Mouse (Mus musculus) heart, embryonic 11.5 days (tissue): ENCODE measurements around the gene Pex1. TPM values are rescaled to one million over a fixed set of nuclear protein-coding genes. Genes with fewer than 3 reads are reported as not detected.

Source experiments
- ATAC-seq: fragments of 200-750 bp; cut with Nextera tagmentation; replicated peaks from 2 replicates; pipeline ENCODE4 v1.8.0; 2017; ENCODE audit warnings: moderate library complexity; ENCODE audit not compliant: insufficient number of reproducible peaks, low FRiP score, low TSS enrichment
- H3K27ac ChIP-seq: fragments of 300-500 bp; sonication (generic); 2 replicates; pipeline ENCODE4 v1.5.1; 2014; ENCODE audit warnings: mild to moderate bottlenecking, low read depth, low read length
- H3K27me3 ChIP-seq: fragments of 300-500 bp; sonication (generic); 2 replicates; pipeline ENCODE4 v1.6.1; 2014; ENCODE audit warnings: mild to moderate bottlenecking, low read length, mixed read lengths; ENCODE audit not compliant: control insufficient read depth, insufficient read depth
- H3K36me3 ChIP-seq: fragments of 300-500 bp; sonication (generic); 2 replicates; pipeline ENCODE4 v1.6.1; 2014; ENCODE audit warnings: mild to moderate bottlenecking, low read length, moderate library complexity, mixed read lengths; ENCODE audit not compliant: control insufficient read depth, insufficient read depth
- H3K4me1 ChIP-seq: fragments of 300-500 bp; sonication (generic); 2 replicates; pipeline ENCODE4 v1.6.1; 2014; ENCODE audit warnings: low read length; ENCODE audit not compliant: control insufficient read depth, insufficient read depth
- H3K4me2 ChIP-seq: fragments of 300-500 bp; sonication (generic); 2 replicates; pipeline ENCODE4 v1.6.1; 2014; ENCODE audit warnings: mild to moderate bottlenecking, moderate library complexity
- H3K4me3 ChIP-seq: fragments of 300-500 bp; sonication (generic); 2 replicates; pipeline ENCODE4 v1.5.1; 2014; ENCODE audit warnings: low read depth, low read length
- H3K9ac ChIP-seq: fragments of 300-500 bp; sonication (generic); 2 replicates; pipeline ENCODE4 v1.6.1; 2014; ENCODE audit warnings: mild to moderate bottlenecking, low read depth, low read length, moderate library complexity
- H3K9me3 ChIP-seq: fragments of 300-500 bp; sonication (generic); replicated peaks from 2 replicates; pipeline ENCODE4 v1.6.1; 2016; ENCODE audit warnings: low read length; ENCODE audit not compliant: control insufficient read depth
- WGBS: fragments of 180-500 bp; shearing (Covaris S2); extraction: QIAGEN DNeasy Blood & Tissue Kit; methylation state at CpG from one replicate; pipeline ENCODE4 v1.1.7; 2014; ENCODE audit not compliant: insufficient replicate concordance; 5-methylcytosine and 5-hydroxymethylcytosine counted together
- polyA plus RNA-seq: library from polyadenylated mRNA; unstranded; fragments of >200 nt; fragmentation: Nextera tagmentation; extraction: Ambion mirVana; gene quantifications from 2 replicates; pipeline ENCODE4 v1.2.1, GENCODE M21; 2014

The Pex1 gene
- polyA plus RNA-seq, 1 experiment from 2014 or later: 13.2 TPM

- H3K9me3 ChIP-seq: no peaks in the 10 kb centered on the region
- WGBS: 90% methylated on average over 5 of the region's 5 CpGs
- H3K4me1 ChIP-seq: no peaks in the 10 kb centered on the region
- ATAC-seq: no peak
- no peak overlapping the region for H3K27ac ChIP-seq
- H3K27me3 ChIP-seq: no peaks in the 10 kb centered on the region
- H3K4me3 ChIP-seq: no peak overlapping the region
- peaks cover 7% of the 10 kb centered on the region for H3K36me3 ChIP-seq
- no peak overlapping the region for H3K9ac ChIP-seq
- no peak overlapping the region for H3K4me2 ChIP-seq
Measured at GRCm38 (mm10) chr5:3630055-3630454, 34.2 kb downstream of the Pex1 start.

GRCm38 (mm10) chr5:3631512-3632271, 35.8 kb downstream of the Pex1 start:
- no peak for ATAC-seq
- no peak overlapping the region for H3K4me2 ChIP-seq
- H3K36me3 ChIP-seq: peaks cover 10% of the 10 kb centered on the region
- WGBS: 70% methylated on average over 16 of the region's 16 CpGs
- H3K9ac ChIP-seq: no peak overlapping the region
- no peaks in the 10 kb centered on the region for H3K27me3 ChIP-seq
- no peaks in the 10 kb centered on the region for H3K9me3 ChIP-seq
- no peaks in the 10 kb centered on the region for H3K4me1 ChIP-seq
- no peak overlapping the region for H3K4me3 ChIP-seq
- no peak overlapping the region for H3K27ac ChIP-seq

GRCm38 (mm10) chr5:3632285-3632684, 36.4 kb downstream of the Pex1 start:
- H3K9ac ChIP-seq: no peak overlapping the region
- no peak overlapping the region for H3K27ac ChIP-seq
- H3K9me3 ChIP-seq: no peaks in the 10 kb centered on the region
- 74% methylated on average over 5 of the region's 5 CpGs for WGBS
- H3K4me2 ChIP-seq: no peak overlapping the region
- H3K4me3 ChIP-seq: no peak overlapping the region
- H3K4me1 ChIP-seq: no peaks in the 10 kb centered on the region
- peaks cover 10% of the 10 kb centered on the region for H3K36me3 ChIP-seq
- no peaks in the 10 kb centered on the region for H3K27me3 ChIP-seq
- ATAC-seq: no peak

- Histone ChIP-seq H3K27ac (no peak overlapping the region), H3K9ac (no peak overlapping the region), H3K36me3 (peaks cover 10% of the 10 kb centered on the region), H3K9me3 (no peaks in the 10 kb centered on the region), H3K4me3 (no peak overlapping the region), H3K4me1 (no peaks in the 10 kb centered on the region), H3K27me3 (no peaks in the 10 kb centered on the region), H3K4me2 (no peak overlapping the region)
- 91% methylated on average over 13 of the region's 13 CpGs for WGBS
- ATAC-seq: no peak
Measured at GRCm38 (mm10) chr5:3633315-3633714, 37.4 kb downstream of the Pex1 start.

GRCm38 (mm10) chr5:3633951-3634350, 38.1 kb downstream of the Pex1 start:
- Histone ChIP-seq H3K36me3 (peaks cover 10% of the 10 kb centered on the region), H3K9ac (no peak overlapping the region), H3K27me3 (no peaks in the 10 kb centered on the region), H3K9me3 (no peaks in the 10 kb centered on the region), H3K4me2 (no peak overlapping the region), H3K27ac (no peak overlapping the region), H3K4me1 (no peaks in the 10 kb centered on the region), H3K4me3 (no peak overlapping the region)
- no peak for ATAC-seq
- WGBS: 65% methylated on average over 4 of the region's 4 CpGs

- 77% methylated on average over 8 of the region's 8 CpGs for WGBS
- Histone ChIP-seq H3K4me3 (no peak overlapping the region), H3K9me3 (no peaks in the 10 kb centered on the region), H3K4me1 (no peaks in the 10 kb centered on the region), H3K27me3 (no peaks in the 10 kb centered on the region), H3K27ac (no peak overlapping the region), H3K9ac (no peak overlapping the region), H3K36me3 (peaks cover 10% of the 10 kb centered on the region), H3K4me2 (no peak overlapping the region)
- no peak for ATAC-seq
Measured at GRCm38 (mm10) chr5:3635286-3635685, 39.4 kb downstream of the Pex1 start.

GRCm38 (mm10) chr5:3644621-3645020, 48.8 kb downstream of the Pex1 start:
- no peak overlapping the region for H3K27ac ChIP-seq
- H3K36me3 ChIP-seq: peaks cover 9% of the 10 kb centered on the region
- H3K27me3 ChIP-seq: no peaks in the 10 kb centered on the region
- H3K9ac ChIP-seq: no peak overlapping the region
- WGBS: 87% methylated on average over 6 of the region's 6 CpGs
- no peak for ATAC-seq
- peaks cover 3% of the 10 kb centered on the region; the same call in 1 of the 2 replicates for H3K4me1 ChIP-seq
- H3K9me3 ChIP-seq: no peaks in the 10 kb centered on the region
- H3K4me2 ChIP-seq: no peak overlapping the region
- no peak overlapping the region for H3K4me3 ChIP-seq

- Histone ChIP-seq H3K4me3 (no peak overlapping the region), H3K4me2 (no peak overlapping the region)
Measured at GRCm38 (mm10) chr5:3645326-3645725, 49.5 kb downstream of the Pex1 start.

GRCm38 (mm10) chr5:3646539-3646938, 50.7 kb downstream of the Pex1 start:
- Histone ChIP-seq H3K27me3 (no peaks in the 10 kb centered on the region), H3K9me3 (no peaks in the 10 kb centered on the region), H3K4me2 (peak overlapping the region; percentile 63), H3K4me3 (peak overlapping the region; percentile 99), H3K4me1 (peaks cover 3% of the 10 kb centered on the region; the same call in 1 of the 2 replicates), H3K9ac (peak overlapping the region; percentile 86), H3K27ac (no peak overlapping the region), H3K36me3 (peaks cover 9% of the 10 kb centered on the region)
- ATAC-seq: no peak
- 27% methylated on average over 6 of the region's 6 CpGs for WGBS

More at GRCm38 (mm10) chr5:3645326-3645725, 49.5 kb downstream of the Pex1 start:
- no peaks in the 10 kb centered on the region for H3K9me3 ChIP-seq
- 80% methylated on average over 6 of the region's 6 CpGs for WGBS
- H3K27ac ChIP-seq: no peak overlapping the region
- H3K9ac ChIP-seq: 0 out of 2 replicates have a peak overlapping the region, but pooled peaks have one; percentile 34
- peaks cover 3% of the 10 kb centered on the region; the same call in 1 of the 2 replicates for H3K4me1 ChIP-seq
- no peaks in the 10 kb centered on the region for H3K27me3 ChIP-seq
- no peak for ATAC-seq
- H3K36me3 ChIP-seq: peaks cover 9% of the 10 kb centered on the region
